Mouse (Mus musculus) kidney, postnatal 0 days (tissue): ENCODE measurements around the gene Glb1l2. TPM values are rescaled to one million over a fixed set of nuclear protein-coding genes. Genes with fewer than 3 reads are reported as not detected.

ENCODE experiments used
- ATAC-seq: fragments of 200-750 bp; cut with Nextera tagmentation; replicated peaks from 2 replicates; pipeline ENCODE4 v1.8.0; 2017; ENCODE audit warnings: low read depth, moderate number of reproducible peaks, moderate TSS enrichment, moderate library complexity; ENCODE audit not compliant: low FRiP score
- DNase-seq: peaks from one replicate; pipeline ENCODE4 v3.0.0-alpha.2; 2016; ENCODE audit warnings: low spot score
- H3K27ac ChIP-seq: fragments of 300-500 bp; sonication (generic); 2 replicates; pipeline ENCODE4 v1.5.1; 2014; ENCODE audit warnings: mild to moderate bottlenecking
- H3K27me3 ChIP-seq: fragments of 300-500 bp; sonication (generic); 2 replicates; pipeline ENCODE4 v1.6.1; 2014; ENCODE audit warnings: low read length, mixed read lengths; ENCODE audit not compliant: insufficient read depth
- H3K36me3 ChIP-seq: fragments of 300-500 bp; sonication (generic); 2 replicates; pipeline ENCODE4 v1.6.1; 2014; ENCODE audit warnings: low read length, mixed read lengths; ENCODE audit not compliant: insufficient read depth
- H3K4me1 ChIP-seq: fragments of 300-500 bp; sonication (generic); replicated peaks from 2 replicates; pipeline ENCODE4 v1.6.1; 2014; ENCODE audit warnings: antibody characterized with exemption, low read length, mixed read lengths; ENCODE audit not compliant: insufficient read depth
- H3K4me2 ChIP-seq: fragments of 300-500 bp; sonication (generic); 2 replicates; pipeline ENCODE4 v1.6.1; 2014; ENCODE audit warnings: mild to moderate bottlenecking, low read length, moderate library complexity, mixed read lengths
- H3K4me3 ChIP-seq: fragments of 300-500 bp; sonication (generic); replicated peaks from 2 replicates; pipeline ENCODE4 v1.5.1; 2014; ENCODE audit warnings: low read depth, low read length
- H3K9ac ChIP-seq: fragments of 300-500 bp; sonication (generic); 2 replicates; pipeline ENCODE4 v1.6.1; 2014; ENCODE audit warnings: low read depth, low read length
- H3K9me3 ChIP-seq: fragments of 300-500 bp; sonication (generic); replicated peaks from 2 replicates; pipeline ENCODE4 v1.6.1; 2016; ENCODE audit warnings: low read length, inconsistent platforms, mixed read lengths
- CTCF ChIP-seq: IDR thresholded peaks from 2 replicates; pipeline ENCODE4 v1.5.1; 2016; ENCODE audit warnings: antibody characterized with exemption, low read depth, mild to moderate bottlenecking, moderate library complexity
- WGBS: fragments of 180-500 bp; shearing (Covaris S2); extraction: QIAGEN DNeasy Blood & Tissue Kit; methylation state at CpG from one replicate; pipeline ENCODE4 v1.1.7; 2014; 5-methylcytosine and 5-hydroxymethylcytosine counted together
- polyA plus RNA-seq: library from polyadenylated mRNA; unstranded; fragments of >200 nt; fragmentation: Nextera tagmentation; extraction: Ambion mirVana; gene quantifications from 2 replicates; pipeline ENCODE4 v1.2.1, GENCODE M21; 2015

Glb1l2 gene
- polyA plus RNA-seq, 1 experiment from 2014 or later, result 47.5 TPM

DNA sequence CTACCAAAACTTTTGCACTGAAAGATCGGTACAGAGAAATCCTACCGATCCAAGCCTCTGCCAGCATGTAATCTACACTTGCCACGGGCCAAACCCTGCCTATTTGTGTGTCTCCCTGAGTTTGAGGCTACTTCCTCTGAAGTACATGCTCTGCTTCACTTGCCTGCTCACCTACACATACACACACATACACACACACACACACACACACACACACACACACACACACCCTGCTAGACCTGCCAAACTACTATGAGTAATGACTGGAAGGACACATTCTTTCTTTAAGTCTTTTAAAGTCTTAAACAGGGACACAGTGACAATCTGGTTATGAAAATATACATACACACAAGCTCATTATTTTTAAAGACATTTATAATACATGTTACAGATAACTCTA lies 8.1 kb downstream of the Glb1l2 start:
- Histone ChIP-seq H3K9ac (no peak overlapping the region), H3K36me3 (no peaks in the 10 kb centered on the region), H3K4me1 (no peaks in the 10 kb centered on the region), H3K4me3 (no peak overlapping the region), H3K27ac (peak overlapping the region; percentile 42), H3K9me3 (no peaks in the 10 kb centered on the region), H3K4me2 (no peak overlapping the region), H3K27me3 (no peaks in the 10 kb centered on the region)
- 0 out of 2 replicates have a peak, but pooled peaks have one; percentile 59 for ATAC-seq
- 61% methylated on average over 3 of the region's 3 CpGs for WGBS
- no peak for DNase-seq
- no peak for TF ChIP-seq CTCF

DNA sequence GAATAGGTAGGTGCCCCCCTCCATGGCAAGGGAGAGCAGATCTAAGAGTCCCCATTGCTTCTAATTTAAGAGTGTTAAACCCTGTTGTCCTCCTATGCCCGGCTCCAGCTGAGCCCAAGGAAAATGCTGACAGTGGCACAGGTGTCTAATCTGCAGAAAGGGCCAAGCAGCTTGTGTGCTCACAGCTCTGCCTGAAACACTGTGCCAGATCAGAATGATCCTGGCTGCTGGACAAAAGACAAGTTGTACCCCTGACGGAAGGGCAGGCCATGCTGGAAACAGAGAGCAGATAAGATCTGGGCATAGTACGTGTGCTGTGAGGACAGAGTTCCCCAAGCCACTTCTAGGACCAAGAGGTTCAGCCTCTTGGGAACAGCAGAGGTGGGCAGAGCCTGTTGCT lies 13.4 kb downstream of the Glb1l2 start:
- Histone ChIP-seq H3K9ac (no peak overlapping the region), H3K4me3 (no peak overlapping the region), H3K4me1 (no peaks in the 10 kb centered on the region), H3K36me3 (no peaks in the 10 kb centered on the region), H3K4me2 (no peak overlapping the region), H3K27ac (no peak overlapping the region), H3K27me3 (no peaks in the 10 kb centered on the region), H3K9me3 (no peaks in the 10 kb centered on the region)
- WGBS, result 56% methylated on average over 3 of the region's 3 CpGs
- DNase-seq (no peak), ATAC-seq (no peak)
- no peak for TF ChIP-seq CTCF

DNA sequence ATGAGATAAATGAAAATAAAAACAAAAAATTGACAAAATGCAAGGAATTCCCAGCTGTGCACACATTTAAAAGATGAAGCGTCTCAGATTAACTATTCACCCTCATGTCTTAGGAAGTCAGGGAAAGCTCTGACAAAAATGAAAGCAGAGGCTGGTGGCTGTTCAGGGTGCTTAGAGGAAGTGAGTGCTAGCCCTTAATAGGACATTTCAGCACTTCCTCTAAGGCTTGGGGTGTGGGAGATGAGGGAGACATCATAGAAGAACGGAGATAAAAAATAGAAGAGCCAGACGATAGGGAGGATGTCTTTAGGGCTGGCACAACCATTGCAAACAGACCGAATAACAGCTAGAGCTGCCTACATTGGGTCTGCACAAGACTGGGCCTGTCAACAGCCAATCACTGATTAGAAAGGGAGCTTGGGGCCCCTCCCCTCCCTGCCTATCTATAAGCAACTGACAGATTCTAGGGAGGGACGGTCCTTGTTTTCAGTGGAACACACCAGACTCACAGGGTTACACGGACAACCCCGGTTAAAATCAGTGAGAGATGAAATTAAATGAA lies 22.8 kb downstream of the Glb1l2 start:
- Histone ChIP-seq H3K36me3 (no peaks in the 10 kb centered on the region), H3K27me3 (no peaks in the 10 kb centered on the region), H3K9me3 (no peaks in the 10 kb centered on the region), H3K4me1 (no peaks in the 10 kb centered on the region), H3K4me3 (no peak overlapping the region), H3K9ac (no peak overlapping the region), H3K27ac (no peak overlapping the region), H3K4me2 (no peak overlapping the region)
- TF ChIP-seq CTCF, result no peak
- ATAC-seq, result no peak
- DNase-seq, result no peak
- 57% methylated on average over 7 of the region's 7 CpGs for WGBS

DNA sequence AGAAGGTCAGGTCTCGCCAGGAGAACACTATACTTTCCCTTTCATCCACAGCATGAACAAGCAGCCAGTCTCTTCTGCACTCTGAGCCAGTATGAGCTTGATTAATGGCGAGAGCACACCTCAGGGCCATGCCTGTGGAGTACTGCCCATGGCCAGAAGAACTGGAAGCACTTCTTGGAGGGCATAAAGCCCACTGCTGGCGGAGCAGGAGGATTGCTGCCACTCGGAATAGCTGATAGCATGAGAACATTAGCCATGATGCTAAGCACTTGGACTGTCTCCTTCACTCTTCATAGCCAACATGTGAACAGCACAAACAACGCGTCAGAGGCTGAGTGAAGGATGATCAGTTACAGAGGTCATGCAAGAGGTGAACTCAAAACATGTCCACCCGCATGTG lies 27.8 kb downstream of the Glb1l2 start:
- H3K4me1 ChIP-seq, result no peaks in the 10 kb centered on the region
- no peak overlapping the region for H3K4me2 ChIP-seq
- TF ChIP-seq CTCF, result no peak
- no peak overlapping the region for H3K4me3 ChIP-seq
- WGBS, result 68% methylated on average over 7 of the region's 7 CpGs
- no peaks in the 10 kb centered on the region for H3K9me3 ChIP-seq
- no peak overlapping the region for H3K9ac ChIP-seq
- no peaks in the 10 kb centered on the region for H3K36me3 ChIP-seq
- ATAC-seq (no peak), DNase-seq (no peak)
- no peak overlapping the region for H3K27ac ChIP-seq
- no peaks in the 10 kb centered on the region for H3K27me3 ChIP-seq

DNA sequence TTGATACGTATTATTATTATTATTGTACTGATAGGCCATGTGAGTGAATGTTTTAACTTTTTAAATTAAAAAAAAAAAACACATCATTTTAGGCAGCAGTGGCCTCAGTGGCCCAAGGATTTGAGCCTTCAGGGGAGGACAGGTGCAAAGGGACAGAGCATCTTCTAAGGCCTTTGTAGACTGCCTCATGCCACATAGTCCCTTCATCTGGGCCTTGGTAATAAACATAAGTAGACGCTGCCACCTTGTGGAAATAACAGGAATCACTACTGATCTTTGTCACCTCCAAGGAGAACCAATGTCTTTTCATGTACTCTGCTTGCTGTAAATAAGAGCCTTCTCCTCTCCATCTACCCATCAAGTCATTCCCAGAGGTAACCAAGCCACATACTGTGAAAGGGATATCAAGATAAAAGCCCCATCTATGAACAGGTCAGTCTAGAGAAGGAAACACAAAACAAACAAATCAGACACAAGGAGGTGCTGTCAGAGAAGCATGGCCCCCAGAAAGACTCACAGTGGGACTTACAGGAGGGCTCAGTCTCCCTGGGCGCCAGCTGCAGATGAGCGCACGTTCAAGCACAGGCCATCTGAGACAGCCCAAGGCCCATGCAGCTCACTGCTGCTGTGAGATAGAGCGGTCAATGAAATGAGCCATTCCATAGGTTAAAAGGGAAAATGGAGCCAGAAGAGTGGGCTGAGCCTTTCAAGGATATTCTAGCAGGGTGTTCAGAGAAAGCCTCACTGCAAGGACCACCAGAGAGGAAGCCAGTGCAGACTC lies 30.0 kb downstream of the Glb1l2 start:
- TF ChIP-seq CTCF, result peak; percentile 82
- Histone ChIP-seq H3K27me3 (no peaks in the 10 kb centered on the region), H3K4me1 (no peaks in the 10 kb centered on the region), H3K36me3 (no peaks in the 10 kb centered on the region), H3K27ac (no peak overlapping the region), H3K9ac (no peak overlapping the region), H3K4me2 (no peak overlapping the region), H3K4me3 (no peak overlapping the region), H3K9me3 (no peaks in the 10 kb centered on the region)
- DNase-seq (peak; percentile 76), ATAC-seq (no peak)
- WGBS, result 69% methylated on average over 6 of the region's 6 CpGs

DNA sequence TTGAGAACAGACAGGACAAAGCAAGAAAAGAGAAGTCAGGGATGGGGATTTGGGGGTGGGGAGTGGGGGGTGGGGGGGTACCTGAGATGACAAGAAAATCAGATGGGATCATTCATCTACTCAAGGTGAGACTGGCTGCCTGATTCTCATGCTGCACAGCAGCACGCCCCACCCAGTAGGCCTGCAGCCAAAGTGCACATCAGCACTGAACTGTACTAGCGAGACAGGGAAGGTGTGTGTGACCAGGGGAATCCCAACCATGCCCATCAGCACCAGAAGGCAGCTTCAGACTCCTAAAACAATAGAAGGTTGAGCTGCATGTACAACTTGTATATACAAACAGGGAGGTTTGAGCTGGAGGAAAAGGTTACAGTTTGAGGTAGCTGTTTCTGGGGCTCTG lies 30.6 kb downstream of the Glb1l2 start:
- no peak overlapping the region for H3K27ac ChIP-seq
- DNase-seq, result no peak
- H3K36me3 ChIP-seq, result no peaks in the 10 kb centered on the region
- no peak overlapping the region for H3K9ac ChIP-seq
- TF ChIP-seq CTCF, result no peak
- ATAC-seq, result no peak
- no peak overlapping the region for H3K4me2 ChIP-seq
- H3K4me1 ChIP-seq, result no peaks in the 10 kb centered on the region
- H3K4me3 ChIP-seq, result no peak overlapping the region
- no peaks in the 10 kb centered on the region for H3K27me3 ChIP-seq
- H3K9me3 ChIP-seq, result no peaks in the 10 kb centered on the region
- 82% methylated on average over 2 of the region's 2 CpGs for whole genome bisulfite sequencing
